Mouse (Mus musculus) MN1 (cell line): ENCODE data around the gene R3hdm2.
A peak's percentile ranks its signal among the peaks of the same experiment; 100 is the strongest.

Experiments
- DNase-seq: peaks from one replicate; pipeline ENCODE4 v3.0.0-alpha.2; 2016; ENCODE audit warnings: low spot score

The R3hdm2 gene

GRCm38 (mm10) chr10:127425794-127426193 is 45.7 kb downstream of the R3hdm2 start:
- DNase-seq = no peak

GRCm38 (mm10) chr10:127426670-127427069 is 46.5 kb downstream of the R3hdm2 start:
- peak; percentile 33 for DNase-seq

GRCm38 (mm10) chr10:127427107-127427506 is 47.0 kb downstream of the R3hdm2 start:
- no peak for DNase-seq

- no peak for DNase-seq
These were observed 47.9 kb downstream of the R3hdm2 start for GRCm38 (mm10) chr10:127427987-127428386.

- DNase-seq = no peak
These were observed 49.4 kb downstream of the R3hdm2 start for GRCm38 (mm10) chr10:127429538-127429937.

- DNase-seq = no peak
These were observed 52.3 kb downstream of the R3hdm2 start for GRCm38 (mm10) chr10:127432466-127432865.

GRCm38 (mm10) chr10:127437354-127438113 is 57.4 kb downstream of the R3hdm2 start:
- DNase-seq = no peak

GRCm38 (mm10) chr10:127453701-127454100 is 73.6 kb downstream of the R3hdm2 start:
- no peak for DNase-seq

- no peak for DNase-seq
These were observed 82.4 kb downstream of the R3hdm2 start for GRCm38 (mm10) chr10:127462411-127463096.

GRCm38 (mm10) chr10:127471281-127471988 is 91.3 kb downstream of the R3hdm2 start:
- DNase-seq = no peak

GRCm38 (mm10) chr10:127472722-127473121 is 92.6 kb downstream of the R3hdm2 start:
- no peak for DNase-seq

- DNase-seq = no peak
These were observed 95.0 kb downstream of the R3hdm2 start for GRCm38 (mm10) chr10:127475175-127475574.

- DNase-seq = no peak
These were observed 96.4 kb downstream of the R3hdm2 start for GRCm38 (mm10) chr10:127476541-127476940.

GRCm38 (mm10) chr10:127477301-127477700 is 97.2 kb downstream of the R3hdm2 start:
- DNase-seq = no peak

GRCm38 (mm10) chr10:127479131-127479530 is 99.0 kb downstream of the R3hdm2 start:
- DNase-seq = peak; percentile 66

GRCm38 (mm10) chr10:127480833-127481813 is 101.0 kb downstream of the R3hdm2 start:
- no peak for DNase-seq

GRCm38 (mm10) chr10:127485235-127485634 is 105.1 kb downstream of the R3hdm2 start:
- DNase-seq = no peak

GRCm38 (mm10) chr10:127488856-127489255 is 108.7 kb downstream of the R3hdm2 start:
- no peak for DNase-seq

GRCm38 (mm10) chr10:127490160-127491127 is 110.3 kb downstream of the R3hdm2 start:
- DNase-seq = no peak

GRCm38 (mm10) chr10:127491128-127491512 is 111.0 kb downstream of the R3hdm2 start:
- DNase-seq = no peak
